Mouse (Mus musculus) urinary bladder, postnatal 4 days (tissue): ENCODE measurements around the gene Nudt21.
A peak's percentile ranks its signal among the peaks of the same experiment; 100 is the strongest.

Source experiments
- DNase-seq, 2 experiments: peaks; one replicate each; pipeline ENCODE4 v3.0.0; 2021 to 2022; ENCODE audit warnings: low spot score in 2 of 2

The Nudt21 gene

GRCm38 (mm10) chr8:94036944-94037524 lies at the start of gene Nudt21, which contains the start of gene Ogfod1:
Gene Nudt21 (minus strand): TSS chr8:94037031.
Gene Ogfod1 (plus strand): TSS chr8:94037198.
- peak; percentile 90 for DNase-seq

- DNase-seq = no peak
Measured at GRCm38 (mm10) chr8:94076461-94077192, 39.8 kb upstream of the Nudt21 start.

- no peak for DNase-seq
Measured at GRCm38 (mm10) chr8:94068793-94069192, 32.0 kb upstream of the Nudt21 start.

- no peak for DNase-seq
Measured at GRCm38 (mm10) chr8:94066121-94066863, 29.5 kb upstream of the Nudt21 start.

- DNase-seq = peak in 1 of 2 experiments; percentile 26
Measured at GRCm38 (mm10) chr8:94057157-94057854, 20.5 kb upstream of the Nudt21 start.

- DNase-seq = no peak
Measured at GRCm38 (mm10) chr8:94052696-94053095, 15.9 kb upstream of the Nudt21 start.

GRCm38 (mm10) chr8:94047845-94048244 lies 11.0 kb upstream of the Nudt21 start:
- DNase-seq = no peak

GRCm38 (mm10) chr8:94037806-94038205 lies 975 bp upstream of the Nudt21 start:
- DNase-seq = no peak

- peak; percentile 63 to 75 for DNase-seq
Measured at GRCm38 (mm10) chr8:94036541-94036940, 290 bp downstream of the Nudt21 start.

GRCm38 (mm10) chr8:94035200-94035599 lies 1.6 kb downstream of the Nudt21 start:
- no peak for DNase-seq

- DNase-seq = no peak
Measured at GRCm38 (mm10) chr8:94033601-94034000, 3.2 kb downstream of the Nudt21 start.

GRCm38 (mm10) chr8:94029701-94030100 lies 7.1 kb downstream of the Nudt21 start:
- no peak for DNase-seq

GRCm38 (mm10) chr8:94023916-94024315 lies 12.9 kb downstream of the Nudt21 start:
- no peak for DNase-seq

GRCm38 (mm10) chr8:94013026-94013612 lies 23.7 kb downstream of the Nudt21 start:
- no peak for DNase-seq

- DNase-seq = peak; percentile 65 to 69
Measured at GRCm38 (mm10) chr8:94012013-94012951, 24.5 kb downstream of the Nudt21 start, which contains the start of gene Amfr. Gene Amfr (minus strand): TSS chr8:94012842.

- DNase-seq = no peak
Measured at GRCm38 (mm10) chr8:94011076-94012012, 25.5 kb downstream of the Nudt21 start.

- DNase-seq = no peak
Measured at GRCm38 (mm10) chr8:94010101-94010705, 26.6 kb downstream of the Nudt21 start.

GRCm38 (mm10) chr8:94009243-94009845 lies 27.5 kb downstream of the Nudt21 start:
- no peak for DNase-seq
